Mouse (Mus musculus): ENCODE data around the gene Trem1. TPM values are rescaled to one million over a fixed set of nuclear protein-coding genes. Genes with fewer than 3 reads are reported as not detected.

Trem1 gene
- polyA plus RNA-seq, 1 experiment = 0.68 TPM

- no peak overlapping the region for H3K4me3 ChIP-seq (ENCODE audit: extremely low read depth, insufficient read depth, insufficient read length)
- H3K27me3 ChIP-seq (ENCODE audit: control insufficient read depth, insufficient read depth, low read length) = no peaks in the 10 kb centered on the region
- DNase-seq (ENCODE audit: low read depth in 1 of 2, low spot score in 2 of 2) = no peak
- 82% methylated on average over 11 of the region's 11 CpGs for WGBS
- H3K4me1 ChIP-seq (ENCODE audit: control insufficient read depth, insufficient read depth, insufficient read length) = no peaks in the 10 kb centered on the region
- no peak overlapping the region for H3K27ac ChIP-seq (ENCODE audit: insufficient read depth, low read length)
- TF ChIP-seq CTCF (IDR thresholded peaks at IDR 0.05; ENCODE audit: extremely low read depth, insufficient read depth, insufficient read length, insufficient replicate concordance) = no peak
- no peaks in the 10 kb centered on the region for H3K36me3 ChIP-seq (ENCODE audit: control insufficient read depth, insufficient read depth, low read length)
Observed at GRCm38 (mm10) chr17:48249501-48249900, 16.9 kb downstream of the Trem1 start.

- no peak overlapping the region for H3K4me3 ChIP-seq (ENCODE audit: extremely low read depth, insufficient read depth, insufficient read length)
- TF ChIP-seq CTCF (IDR thresholded peaks at IDR 0.05; ENCODE audit: extremely low read depth, insufficient read depth, insufficient read length, insufficient replicate concordance) (no peak), POLR2A (IDR thresholded peaks at IDR 0.05; ENCODE audit: low read depth, low read length) (no peak)
- DNase-seq (ENCODE audit: low read depth in 1 of 2, low spot score in 2 of 2) = no peak
- no peaks in the 10 kb centered on the region for H3K4me1 ChIP-seq (ENCODE audit: control insufficient read depth, insufficient read depth, insufficient read length)
- H3K27ac ChIP-seq (ENCODE audit: insufficient read depth, low read length) = no peak overlapping the region
- WGBS = 90% methylated on average over 7 of the region's 7 CpGs
- H3K36me3 ChIP-seq (ENCODE audit: control insufficient read depth, insufficient read depth, low read length) = no peaks in the 10 kb centered on the region
- no peaks in the 10 kb centered on the region for H3K27me3 ChIP-seq (ENCODE audit: control insufficient read depth, insufficient read depth, low read length)
Observed at GRCm38 (mm10) chr17:48250631-48251030, 18.1 kb downstream of the Trem1 start.

DNA sequence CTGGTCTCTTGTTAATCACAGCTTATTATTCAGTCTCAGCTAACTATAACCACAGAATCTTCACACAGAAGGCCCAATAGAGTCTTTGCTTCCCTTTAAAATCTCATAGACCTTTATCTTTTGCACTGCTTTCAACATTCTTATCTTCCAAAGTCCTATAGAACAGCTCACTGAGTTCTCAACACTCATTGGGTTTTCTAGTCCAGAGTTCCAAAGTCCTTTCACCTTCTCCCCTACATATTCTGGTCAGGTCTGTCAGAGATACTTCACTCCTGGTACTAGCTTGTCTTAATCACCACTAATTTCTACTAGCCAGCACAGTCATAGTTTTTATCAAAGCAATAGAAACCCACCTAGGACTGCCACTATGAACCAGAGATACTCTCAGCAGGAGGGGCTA lies 24.0 kb downstream of the Trem1 start:
- no peaks in the 10 kb centered on the region for H3K36me3 ChIP-seq (ENCODE audit: control insufficient read depth, insufficient read depth, low read length)
- no peak overlapping the region for H3K4me3 ChIP-seq (ENCODE audit: extremely low read depth, insufficient read depth, insufficient read length)
- no peak for DNase-seq (ENCODE audit: low read depth in 1 of 2, low spot score in 2 of 2)
- H3K4me1 ChIP-seq (ENCODE audit: control insufficient read depth, insufficient read depth, insufficient read length) = no peaks in the 10 kb centered on the region; the same call in 1 of the 2 replicates
- no peaks in the 10 kb centered on the region for H3K27me3 ChIP-seq (ENCODE audit: control insufficient read depth, insufficient read depth, low read length)
- no peak overlapping the region for H3K27ac ChIP-seq (ENCODE audit: insufficient read depth, low read length)
- TF ChIP-seq POLR2A (IDR thresholded peaks at IDR 0.05; ENCODE audit: low read depth, low read length) (no peak), CTCF (IDR thresholded peaks at IDR 0.05; ENCODE audit: extremely low read depth, insufficient read depth, insufficient read length, insufficient replicate concordance) (no peak)

DNA sequence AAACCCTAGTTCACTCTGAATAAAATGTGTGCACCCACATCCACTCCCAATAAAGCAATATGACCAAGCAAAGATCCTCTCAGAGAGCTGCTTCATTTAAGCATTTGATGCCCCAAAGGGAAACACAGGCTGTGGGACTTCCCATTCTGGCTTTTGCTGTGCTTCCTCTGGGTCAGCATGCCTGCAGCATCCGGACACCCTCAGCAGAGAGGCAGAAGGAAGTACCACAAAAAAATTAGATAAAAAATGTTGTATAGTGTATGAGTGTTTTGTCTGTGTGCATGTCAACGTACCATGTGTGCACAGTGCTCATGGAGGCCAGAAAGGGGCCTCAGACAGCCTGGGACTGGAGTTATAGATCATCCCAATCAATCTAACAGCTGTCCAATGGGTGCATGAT lies 29.3 kb downstream of the Trem1 start:
- 24% methylated on average over 2 of the region's 2 CpGs for WGBS
- TF ChIP-seq POLR2A (IDR thresholded peaks at IDR 0.05; ENCODE audit: low read depth, low read length) (no peak), CTCF (IDR thresholded peaks at IDR 0.05; ENCODE audit: extremely low read depth, insufficient read depth, insufficient read length, insufficient replicate concordance) (no peak)
- Histone ChIP-seq H3K4me3 (ENCODE audit: extremely low read depth, insufficient read depth, insufficient read length) (no peak overlapping the region), H3K27ac (ENCODE audit: insufficient read depth, low read length) (no peak overlapping the region), H3K27me3 (ENCODE audit: control insufficient read depth, insufficient read depth, low read length) (no peaks in the 10 kb centered on the region), H3K36me3 (ENCODE audit: control insufficient read depth, insufficient read depth, low read length) (no peaks in the 10 kb centered on the region), H3K4me1 (ENCODE audit: control insufficient read depth, insufficient read depth, insufficient read length) (peaks cover 6% of the 10 kb centered on the region; the same call in 1 of the 2 replicates)
- no peak for DNase-seq (ENCODE audit: low read depth in 1 of 2, low spot score in 2 of 2)

DNA sequence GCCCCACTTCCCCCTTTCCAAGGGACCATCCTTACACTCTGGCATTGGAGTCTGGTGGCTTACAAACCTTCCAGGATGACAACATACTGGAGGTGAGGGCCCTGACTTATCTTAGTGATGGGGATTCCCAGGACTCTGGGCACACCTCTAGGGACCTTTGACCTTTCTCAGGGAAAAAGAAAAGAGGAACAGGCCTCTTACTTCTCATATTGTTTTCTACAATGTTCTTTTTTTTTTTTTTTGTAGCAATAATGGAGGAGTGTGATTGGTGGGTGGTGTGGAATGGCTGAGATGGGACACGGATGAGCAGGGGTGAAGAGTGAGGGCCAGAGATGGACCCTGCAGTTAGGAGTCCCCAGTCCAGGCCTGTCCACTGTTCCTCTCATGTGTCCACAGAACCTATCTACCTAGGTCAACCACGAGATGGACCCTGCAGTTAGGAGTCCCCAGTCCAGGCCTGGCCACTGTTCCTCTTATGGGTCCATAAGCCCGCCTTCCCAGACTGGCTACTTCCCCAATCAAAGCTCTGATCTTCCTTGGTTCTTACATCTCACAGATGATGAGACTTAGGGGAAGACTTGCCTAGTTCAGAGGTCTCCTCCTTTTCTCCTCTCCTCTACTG lies 31.3 kb downstream of the Trem1 start, which contains the start of gene Treml4:
Gene Treml4 (plus strand): TSS at position 555 of the 622 bp plus-strand sequence.
- Histone ChIP-seq H3K27me3 (ENCODE audit: control insufficient read depth, insufficient read depth, low read length) (no peaks in the 10 kb centered on the region), H3K4me3 (ENCODE audit: extremely low read depth, insufficient read depth, insufficient read length) (peak within 1 kb of the TSS; percentile 40; the same call in 1 of the 2 replicates), H3K27ac (ENCODE audit: insufficient read depth, low read length) (peak within 1 kb of the TSS; percentile 58), H3K36me3 (ENCODE audit: control insufficient read depth, insufficient read depth, low read length) (no peaks in the 10 kb centered on the region), H3K4me1 (ENCODE audit: control insufficient read depth, insufficient read depth, insufficient read length) (peaks cover 6% of the 10 kb centered on the region; the same call in 1 of the 2 replicates)
- no peak for TF ChIP-seq POLR2A (IDR thresholded peaks at IDR 0.05; ENCODE audit: low read depth, low read length)
- TF ChIP-seq CTCF (IDR thresholded peaks at IDR 0.05; ENCODE audit: extremely low read depth, insufficient read depth, insufficient read length, insufficient replicate concordance) = no peak
- WGBS = 84% methylated on average over 3 of the region's 3 CpGs
- no peak for DNase-seq (ENCODE audit: low read depth in 1 of 2, low spot score in 2 of 2)

DNA sequence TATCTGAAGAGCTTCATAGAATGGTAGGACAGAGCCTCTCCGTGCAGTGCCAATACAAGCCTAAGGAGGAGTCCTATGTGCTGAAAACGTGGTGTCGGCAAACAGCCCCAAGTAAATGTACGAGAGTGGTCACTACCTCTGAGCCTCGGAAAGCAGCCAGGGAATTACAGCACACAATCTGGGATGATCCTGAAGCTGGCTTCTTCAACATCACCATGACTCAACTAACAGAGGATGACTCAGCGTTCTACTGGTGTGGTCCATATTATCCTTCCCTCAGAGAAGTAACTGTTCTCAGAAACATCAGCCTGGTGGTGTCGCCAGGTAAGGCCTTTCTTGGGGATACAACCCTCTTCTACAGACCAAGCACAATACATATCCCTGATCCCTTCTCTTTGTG lies 32.1 kb downstream of the Trem1 start:
- Histone ChIP-seq H3K4me1 (ENCODE audit: control insufficient read depth, insufficient read depth, insufficient read length) (peaks cover 6% of the 10 kb centered on the region; the same call in 1 of the 2 replicates), H3K36me3 (ENCODE audit: control insufficient read depth, insufficient read depth, low read length) (no peaks in the 10 kb centered on the region), H3K27me3 (ENCODE audit: control insufficient read depth, insufficient read depth, low read length) (no peaks in the 10 kb centered on the region), H3K27ac (ENCODE audit: insufficient read depth, low read length) (peak overlapping the region; percentile 55; the same call in 1 of the 2 replicates), H3K4me3 (ENCODE audit: extremely low read depth, insufficient read depth, insufficient read length) (peak overlapping the region; percentile 40; the same call in 1 of the 2 replicates)
- DNase-seq (ENCODE audit: low read depth in 1 of 2, low spot score in 2 of 2) = no peak
- WGBS = 88% methylated on average over 7 of the region's 7 CpGs
- TF ChIP-seq CTCF (IDR thresholded peaks at IDR 0.05; ENCODE audit: extremely low read depth, insufficient read depth, insufficient read length, insufficient replicate concordance) = no peak
- TF ChIP-seq POLR2A (IDR thresholded peaks at IDR 0.05; ENCODE audit: low read depth, low read length) = no peak

DNA sequence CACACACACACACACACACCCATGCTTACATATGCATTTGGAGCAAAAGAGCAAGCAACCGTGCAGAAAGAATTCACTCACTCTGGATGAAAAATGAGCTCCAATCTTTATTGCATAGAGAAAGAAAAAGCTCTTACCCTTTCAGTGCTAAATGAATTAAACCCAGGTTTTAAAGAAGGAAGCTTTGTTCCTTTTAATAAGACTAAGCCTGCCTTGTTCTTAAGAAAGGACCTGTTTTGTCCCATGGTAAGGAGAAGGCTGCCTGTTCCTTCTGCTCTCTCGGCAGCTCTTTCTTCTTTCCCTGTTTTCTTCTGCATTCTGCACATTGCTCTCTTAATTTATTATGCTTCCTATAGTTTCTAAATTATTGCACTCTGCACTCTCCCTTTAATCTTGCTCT lies 33.6 kb downstream of the Trem1 start:
- no peak for TF ChIP-seq CTCF (IDR thresholded peaks at IDR 0.05; ENCODE audit: extremely low read depth, insufficient read depth, insufficient read length, insufficient replicate concordance)
- TF ChIP-seq POLR2A (IDR thresholded peaks at IDR 0.05; ENCODE audit: low read depth, low read length) = no peak
- Histone ChIP-seq H3K36me3 (ENCODE audit: control insufficient read depth, insufficient read depth, low read length) (no peaks in the 10 kb centered on the region), H3K4me3 (ENCODE audit: extremely low read depth, insufficient read depth, insufficient read length) (no peak overlapping the region), H3K27ac (ENCODE audit: insufficient read depth, low read length) (no peak overlapping the region), H3K4me1 (ENCODE audit: control insufficient read depth, insufficient read depth, insufficient read length) (peaks cover 6% of the 10 kb centered on the region; the same call in 1 of the 2 replicates), H3K27me3 (ENCODE audit: control insufficient read depth, insufficient read depth, low read length) (no peaks in the 10 kb centered on the region)
- DNase-seq (ENCODE audit: low read depth in 1 of 2, low spot score in 2 of 2) = no peak
- WGBS = 76% methylated on average over 2 of the region's 2 CpGs
